Mouse (Mus musculus): Measurements from ENCODE around the gene Gstm6. TPM values are rescaled to one million over a fixed set of nuclear protein-coding genes. Genes with fewer than 3 reads are reported as not detected.
A peak's percentile ranks its signal among the peaks of the same experiment; 100 is the strongest.

The Gstm6 gene
- polyA plus RNA-seq, 1 experiment = 0.15 TPM

- 94% methylated on average over 3 of the region's 3 CpGs for WGBS
- no peak for DNase-seq (ENCODE audit: low read depth in 1 of 2, low spot score in 2 of 2)
- Histone ChIP-seq H3K27me3 (ENCODE audit: control insufficient read depth, insufficient read depth, low read length) (no peaks in the 10 kb centered on the region), H3K27ac (ENCODE audit: insufficient read depth, low read length) (no peak overlapping the region), H3K36me3 (ENCODE audit: control insufficient read depth, insufficient read depth, low read length) (no peaks in the 10 kb centered on the region), H3K4me1 (ENCODE audit: control insufficient read depth, insufficient read depth, insufficient read length) (no peaks in the 10 kb centered on the region), H3K4me3 (ENCODE audit: extremely low read depth, insufficient read depth, insufficient read length) (no peak overlapping the region)
- TF ChIP-seq POLR2A (IDR thresholded peaks at IDR 0.05; ENCODE audit: low read depth, low read length) = no peak
- no peak for TF ChIP-seq CTCF (IDR thresholded peaks at IDR 0.05; ENCODE audit: extremely low read depth, insufficient read depth, insufficient read length, insufficient replicate concordance)
Observed at GRCm38 (mm10) chr3:107925335-107925734, 18.2 kb downstream of the Gstm6 start.

GRCm38 (mm10) chr3:107920348-107920747 lies 23.2 kb downstream of the Gstm6 start:
- TF ChIP-seq CTCF (IDR thresholded peaks at IDR 0.05; ENCODE audit: extremely low read depth, insufficient read depth, insufficient read length, insufficient replicate concordance) = no peak
- no peak for TF ChIP-seq POLR2A (IDR thresholded peaks at IDR 0.05; ENCODE audit: low read depth, low read length)
- DNase-seq (ENCODE audit: low read depth in 1 of 2, low spot score in 2 of 2) = no peak
- H3K27me3 ChIP-seq (ENCODE audit: control insufficient read depth, insufficient read depth, low read length) = no peaks in the 10 kb centered on the region
- 98% methylated on average over 5 of the region's 5 CpGs for WGBS
- H3K4me1 ChIP-seq (ENCODE audit: control insufficient read depth, insufficient read depth, insufficient read length) = no peaks in the 10 kb centered on the region
- no peak overlapping the region for H3K27ac ChIP-seq (ENCODE audit: insufficient read depth, low read length)
- no peak overlapping the region for H3K4me3 ChIP-seq (ENCODE audit: extremely low read depth, insufficient read depth, insufficient read length)
- H3K36me3 ChIP-seq (ENCODE audit: control insufficient read depth, insufficient read depth, low read length) = no peaks in the 10 kb centered on the region

DNA sequence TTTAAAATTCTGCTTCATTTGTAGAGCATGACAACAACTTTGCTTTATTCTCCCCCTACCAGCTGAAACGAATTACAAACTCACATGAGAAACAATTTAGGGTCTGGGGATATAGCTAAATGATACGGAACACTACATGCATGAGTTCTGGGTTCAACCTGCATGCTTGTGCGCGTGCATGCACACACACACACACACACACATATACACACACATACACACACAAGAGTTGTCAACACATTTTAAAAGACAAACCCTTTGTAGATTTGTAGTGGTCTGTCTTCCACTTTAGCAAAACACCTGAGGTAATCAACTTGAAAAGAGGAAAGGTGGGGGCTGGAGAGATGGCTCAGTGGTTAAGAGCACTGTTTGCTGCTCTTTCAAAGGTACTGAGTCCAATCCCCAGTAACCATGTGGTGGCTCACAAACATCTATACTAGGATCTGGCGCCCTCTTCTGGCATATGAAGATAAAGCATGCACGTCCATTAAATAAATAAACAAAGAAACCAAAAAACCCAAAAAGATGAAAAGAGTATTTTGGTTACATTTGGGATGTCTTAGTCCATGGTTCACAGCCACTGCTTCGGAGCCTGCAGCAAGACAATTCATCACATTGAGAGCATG lies 25.7 kb downstream of the Gstm6 start:
- 61% methylated on average over 7 of the region's 7 CpGs for WGBS
- no peaks in the 10 kb centered on the region for H3K36me3 ChIP-seq (ENCODE audit: control insufficient read depth, insufficient read depth, low read length)
- no peak overlapping the region for H3K27ac ChIP-seq (ENCODE audit: insufficient read depth, low read length)
- no peaks in the 10 kb centered on the region for H3K27me3 ChIP-seq (ENCODE audit: control insufficient read depth, insufficient read depth, low read length)
- DNase-seq (ENCODE audit: low read depth in 1 of 2, low spot score in 2 of 2) = peak in 1 of 2 experiments; percentile 8
- H3K4me3 ChIP-seq (ENCODE audit: extremely low read depth, insufficient read depth, insufficient read length) = no peak overlapping the region
- no peak for TF ChIP-seq CTCF (IDR thresholded peaks at IDR 0.05; ENCODE audit: extremely low read depth, insufficient read depth, insufficient read length, insufficient replicate concordance)
- H3K4me1 ChIP-seq (ENCODE audit: control insufficient read depth, insufficient read depth, insufficient read length) = no peaks in the 10 kb centered on the region

DNA sequence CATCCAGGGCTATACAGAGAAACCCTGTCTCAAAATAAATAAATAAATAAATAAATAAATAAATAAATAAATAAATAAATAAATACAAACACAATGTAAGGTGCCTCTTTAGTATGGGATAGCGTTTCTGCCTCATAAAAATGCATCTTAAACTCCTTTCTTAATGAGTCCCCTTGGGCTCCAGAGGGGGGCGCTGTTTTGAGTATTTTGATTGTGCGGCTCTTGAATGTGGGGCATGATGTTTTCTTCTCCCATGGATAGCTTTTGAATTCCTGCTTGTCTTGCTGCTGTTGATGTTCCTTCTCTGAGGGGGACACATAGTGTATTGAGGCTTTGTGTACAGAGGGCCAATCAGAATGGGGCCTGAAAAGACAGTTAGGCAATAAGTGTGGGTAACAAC lies 26.5 kb downstream of the Gstm6 start:
- 87% methylated on average over 3 of the region's 3 CpGs for WGBS
- TF ChIP-seq CTCF (IDR thresholded peaks at IDR 0.05; ENCODE audit: extremely low read depth, insufficient read depth, insufficient read length, insufficient replicate concordance) = no peak
- no peak for TF ChIP-seq POLR2A (IDR thresholded peaks at IDR 0.05; ENCODE audit: low read depth, low read length)
- Histone ChIP-seq H3K4me1 (ENCODE audit: control insufficient read depth, insufficient read depth, insufficient read length) (no peaks in the 10 kb centered on the region), H3K27ac (ENCODE audit: insufficient read depth, low read length) (no peak overlapping the region), H3K4me3 (ENCODE audit: extremely low read depth, insufficient read depth, insufficient read length) (no peak overlapping the region), H3K36me3 (ENCODE audit: control insufficient read depth, insufficient read depth, low read length) (no peaks in the 10 kb centered on the region), H3K27me3 (ENCODE audit: control insufficient read depth, insufficient read depth, low read length) (no peaks in the 10 kb centered on the region)
- DNase-seq (ENCODE audit: low read depth in 1 of 2, low spot score in 2 of 2) = no peak

- 89% methylated on average over 15 of the region's 15 CpGs for WGBS
- Histone ChIP-seq H3K4me1 (ENCODE audit: control insufficient read depth, insufficient read depth, insufficient read length) (no peaks in the 10 kb centered on the region), H3K27ac (ENCODE audit: insufficient read depth, low read length) (no peak overlapping the region), H3K4me3 (ENCODE audit: extremely low read depth, insufficient read depth, insufficient read length) (no peak overlapping the region), H3K36me3 (ENCODE audit: control insufficient read depth, insufficient read depth, low read length) (no peaks in the 10 kb centered on the region), H3K27me3 (ENCODE audit: control insufficient read depth, insufficient read depth, low read length) (no peaks in the 10 kb centered on the region)
- TF ChIP-seq POLR2A (IDR thresholded peaks at IDR 0.05; ENCODE audit: low read depth, low read length) (no peak), CTCF (IDR thresholded peaks at IDR 0.05; ENCODE audit: extremely low read depth, insufficient read depth, insufficient read length, insufficient replicate concordance) (no peak)
- DNase-seq (ENCODE audit: low read depth in 1 of 2, low spot score in 2 of 2) = no peak
Observed at GRCm38 (mm10) chr3:107916674-107917073, 26.9 kb downstream of the Gstm6 start.

GRCm38 (mm10) chr3:107905942-107906341 lies 37.6 kb downstream of the Gstm6 start:
- Histone ChIP-seq H3K4me1 (ENCODE audit: control insufficient read depth, insufficient read depth, insufficient read length) (no peaks in the 10 kb centered on the region), H3K27ac (ENCODE audit: insufficient read depth, low read length) (no peak overlapping the region), H3K36me3 (ENCODE audit: control insufficient read depth, insufficient read depth, low read length) (no peaks in the 10 kb centered on the region), H3K4me3 (ENCODE audit: extremely low read depth, insufficient read depth, insufficient read length) (no peak overlapping the region), H3K27me3 (ENCODE audit: control insufficient read depth, insufficient read depth, low read length) (no peaks in the 10 kb centered on the region)
- 51% methylated on average over 6 of the region's 6 CpGs for WGBS
- no peak for DNase-seq (ENCODE audit: low read depth in 1 of 2, low spot score in 2 of 2)
- TF ChIP-seq POLR2A (IDR thresholded peaks at IDR 0.05; ENCODE audit: low read depth, low read length) (no peak), CTCF (IDR thresholded peaks at IDR 0.05; ENCODE audit: extremely low read depth, insufficient read depth, insufficient read length, insufficient replicate concordance) (no peak)

- H3K27me3 ChIP-seq (ENCODE audit: control insufficient read depth, insufficient read depth, low read length) = no peaks in the 10 kb centered on the region
- no peak overlapping the region for H3K4me3 ChIP-seq (ENCODE audit: extremely low read depth, insufficient read depth, insufficient read length)
- no peaks in the 10 kb centered on the region for H3K36me3 ChIP-seq (ENCODE audit: control insufficient read depth, insufficient read depth, low read length)
- no peak overlapping the region for H3K27ac ChIP-seq (ENCODE audit: insufficient read depth, low read length)
- no peak for DNase-seq (ENCODE audit: low read depth in 1 of 2, low spot score in 2 of 2)
- H3K4me1 ChIP-seq (ENCODE audit: control insufficient read depth, insufficient read depth, insufficient read length) = no peaks in the 10 kb centered on the region
- no peak for TF ChIP-seq POLR2A (IDR thresholded peaks at IDR 0.05; ENCODE audit: low read depth, low read length)
- TF ChIP-seq CTCF (IDR thresholded peaks at IDR 0.05; ENCODE audit: extremely low read depth, insufficient read depth, insufficient read length, insufficient replicate concordance) = no peak
- WGBS = 77% methylated on average over 11 of the region's 11 CpGs
Observed at GRCm38 (mm10) chr3:107900955-107901673, 42.4 kb downstream of the Gstm6 start.

Measured in spleen, adult 2 months (tissue).